Mouse (Mus musculus): ENCODE data around the gene Lgals9. TPM values are rescaled to one million over a fixed set of nuclear protein-coding genes. Genes with fewer than 3 reads are reported as not detected.

Lgals9 gene
- 47.5 TPM for polyA plus RNA-seq (2014; fragmentation: Illumina TruSeq; extraction: RNeasy Lipid Tissue Mini Kit (QIAGEN cat#74804); ENCODE audit: low replicate concordance)

DNA sequence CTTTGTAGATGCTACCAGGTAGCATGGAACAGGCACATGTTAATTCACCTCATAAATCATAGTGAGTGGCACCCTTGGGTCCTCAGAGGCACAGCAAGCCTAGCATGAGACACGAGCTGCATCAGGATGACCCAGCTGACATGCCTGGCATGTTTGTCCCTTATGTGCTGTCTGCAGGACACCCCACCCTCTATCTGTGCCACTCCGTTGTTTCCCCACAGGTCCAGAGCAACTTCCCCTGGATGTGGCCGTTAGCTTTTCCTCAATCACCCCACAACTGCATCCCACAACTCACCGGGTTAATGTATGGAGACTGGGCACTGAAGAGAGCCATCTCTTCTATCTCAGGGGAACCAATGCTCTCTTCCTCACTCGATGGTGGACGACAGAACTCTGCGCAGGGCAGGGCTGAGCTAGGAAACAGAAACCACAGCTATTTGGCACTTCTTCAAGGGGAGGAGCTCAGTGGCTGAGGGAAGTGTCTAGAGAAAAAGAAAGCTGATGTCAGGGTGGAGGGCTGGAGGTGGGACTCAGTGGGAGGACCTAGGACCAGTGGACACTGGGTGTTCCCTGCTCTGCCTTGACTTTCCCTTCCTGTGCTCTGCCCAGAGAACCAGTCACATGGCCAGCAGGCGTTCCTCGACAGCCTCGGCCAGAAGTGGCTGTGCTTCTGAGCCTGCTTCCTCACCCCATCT is at the start of gene Lgals9:
Lgals9 (minus strand) TSS at position 464 of the 695 bp plus-strand sequence.

DNA sequence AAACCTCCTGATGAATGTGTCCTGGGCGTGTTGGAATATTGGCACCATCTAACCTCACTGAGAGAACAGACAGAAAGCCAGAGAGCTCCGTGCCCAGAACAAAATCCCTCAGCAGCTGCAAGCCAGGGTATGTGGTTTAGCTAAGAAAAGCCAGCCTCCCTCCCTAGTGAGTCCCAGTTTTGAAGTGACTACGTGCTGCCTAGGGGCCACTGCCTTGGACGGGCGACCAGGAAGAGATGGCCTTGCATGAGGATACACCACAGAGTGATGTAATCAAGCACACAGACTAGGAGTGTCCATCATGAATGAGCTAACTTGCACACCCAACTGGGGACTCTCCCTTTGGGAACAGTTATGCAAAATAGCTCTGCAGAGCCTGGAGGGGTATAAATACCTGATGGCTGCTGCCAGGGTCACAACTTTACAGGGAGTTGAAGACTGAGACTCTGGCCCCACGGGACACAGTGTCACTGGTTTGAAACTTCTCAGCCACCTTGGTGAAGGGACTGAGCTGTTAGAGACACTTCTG is 64.3 kb downstream of the Lgals9 start, which contains the start of gene Nos2:
Nos2 (plus strand) TSS at position 377 of the 529 bp plus-strand sequence.

Other genes starting within 250 kb of the Lgals9 start
- gene Ccnq, start 233.2 kb downstream of the Lgals9 start, polyA plus RNA-seq (2014; fragmentation: Illumina TruSeq; extraction: RNeasy Lipid Tissue Mini Kit (QIAGEN cat#74804); ENCODE audit: low replicate concordance): 2.2 TPM
- 3.6 TPM for gene Lyrm9, start 158.4 kb downstream of the Lgals9 start, polyA plus RNA-seq (2014; fragmentation: Illumina TruSeq; extraction: RNeasy Lipid Tissue Mini Kit (QIAGEN cat#74804); ENCODE audit: low replicate concordance)
- gene Nos2, start 64.2 kb downstream of the Lgals9 start, polyA plus RNA-seq (2014; fragmentation: Illumina TruSeq; extraction: RNeasy Lipid Tissue Mini Kit (QIAGEN cat#74804); ENCODE audit: low replicate concordance): not detected
- 3.0 TPM for gene Ksr1, start 161.5 kb upstream of the Lgals9 start, polyA plus RNA-seq (2014; fragmentation: Illumina TruSeq; extraction: RNeasy Lipid Tissue Mini Kit (QIAGEN cat#74804); ENCODE audit: low replicate concordance)